Mouse (Mus musculus) CH12.LX (cell line): ENCODE results near the gene Phgr1.

Experiments
- CHD2 ChIP-seq: IDR thresholded peaks from 2 replicates; pipeline ENCODE4 v1.6.1; 2011; ENCODE audit warnings: low read length, improper control_type of control experiment
- CTCF ChIP-seq, 2 experiments: IDR thresholded peaks in 1 of 2; conservative IDR thresholded peaks in 1 of 2; 2 replicates each; pipeline ENCODE4 v1.5.1; 2011 to 2012; ENCODE audit warnings: low read depth in 2 of 2, low read length in 2 of 2, improper control_type of control experiment in 1 of 2, inconsistent platforms in 1 of 2, mild to moderate bottlenecking in 1 of 2, moderate library complexity in 1 of 2
- ELF1 ChIP-seq: IDR thresholded peaks from 2 replicates; pipeline ENCODE4 v1.6.1; 2014; ENCODE audit warnings: low read depth, mild to moderate bottlenecking, inconsistent platforms, low read length, improper control_type of control experiment
- ETS1 ChIP-seq: conservative IDR thresholded peaks from 2 replicates; pipeline ENCODE4 v1.6.1; 2012; ENCODE audit warnings: low read depth, mild to moderate bottlenecking, inconsistent platforms, low read length, improper control_type of control experiment, moderate library complexity
- MAFK ChIP-seq: IDR thresholded peaks from 2 replicates; pipeline ENCODE4 v1.6.1; 2011; ENCODE audit warnings: low read length, improper control_type of control experiment; ENCODE audit not compliant: insufficient replicate concordance
- MAX ChIP-seq: IDR thresholded peaks from 2 replicates; pipeline ENCODE4 v1.6.1; 2011; ENCODE audit warnings: low read length, improper control_type of control experiment
- MAZ ChIP-seq: IDR thresholded peaks from 2 replicates; pipeline ENCODE4 v1.6.1; 2012; ENCODE audit warnings: low read depth, mild to moderate bottlenecking, inconsistent platforms, low read length, improper control_type of control experiment, moderate library complexity
- NRF1 ChIP-seq: IDR thresholded peaks from 2 replicates; pipeline ENCODE4 v1.6.1; 2014; ENCODE audit warnings: low read depth, mild to moderate bottlenecking, inconsistent platforms, low read length, improper control_type of control experiment, moderate library complexity
- POLR2A ChIP-seq: IDR thresholded peaks from 2 replicates; pipeline ENCODE4 v1.6.1; 2011; ENCODE audit warnings: low read depth, mild to moderate bottlenecking, improper control_type of control experiment, low read length
- RCOR1 ChIP-seq: conservative IDR thresholded peaks from 2 replicates; pipeline ENCODE4 v1.6.1; 2012; ENCODE audit warnings: low read depth, mild to moderate bottlenecking, inconsistent platforms, low read length, improper control_type of control experiment
- SIN3A ChIP-seq: IDR thresholded peaks from 2 replicates; pipeline ENCODE4 v1.6.1; 2012; ENCODE audit warnings: low read length, improper control_type of control experiment, inconsistent platforms
- ZC3H11A ChIP-seq: IDR thresholded peaks from 2 replicates; pipeline ENCODE4 v1.6.1; 2012; ENCODE audit warnings: low read depth, mild to moderate bottlenecking, inconsistent platforms, low read length, improper control_type of control experiment
- ZMIZ1 ChIP-seq: IDR thresholded peaks from 2 replicates; pipeline ENCODE4 v1.6.1; 2012; ENCODE audit warnings: low read depth, mild to moderate bottlenecking, inconsistent platforms, low read length, improper control_type of control experiment

GRCm38 (mm10) chr2:118824396-118824795 lies 51.8 kb downstream of the Phgr1 start:
- TF ChIP-seq MAFK (no peak), POLR2A (no peak), ETS1 (no peak), MAZ (no peak), CHD2 (no peak), ZC3H11A (no peak), ZMIZ1 (no peak), MAX (no peak), RCOR1 (no peak), SIN3A (no peak), CTCF (conservative IDR thresholded peaks at IDR 0.05 in 1 of 2, IDR thresholded peaks at IDR 0.05 in 1 of 2; ENCODE audit: low read depth in 2 of 2, low read length in 2 of 2) (no peak), ELF1 (no peak), NRF1 (no peak)
